Mouse (Mus musculus) cortical plate, adult 2 months (tissue): ENCODE results near the gene Kpna4.

ENCODE experiments used
- CTCF ChIP-seq: fragments of 200-500 bp; IDR thresholded peaks from 2 replicates; pipeline ENCODE4 v1.5.1; 2011; ENCODE audit warnings: mild to moderate bottlenecking, control low read depth, low read length; ENCODE audit not compliant: insufficient read depth; ENCODE audit errors: extremely low read depth
- POLR2A ChIP-seq: fragments of 200-500 bp; IDR thresholded peaks from 2 replicates; pipeline ENCODE4 v1.6.1; 2011; ENCODE audit warnings: mild to moderate bottlenecking, low read length, control low read depth; ENCODE audit not compliant: insufficient read depth; ENCODE audit errors: extremely low read depth

DNA sequence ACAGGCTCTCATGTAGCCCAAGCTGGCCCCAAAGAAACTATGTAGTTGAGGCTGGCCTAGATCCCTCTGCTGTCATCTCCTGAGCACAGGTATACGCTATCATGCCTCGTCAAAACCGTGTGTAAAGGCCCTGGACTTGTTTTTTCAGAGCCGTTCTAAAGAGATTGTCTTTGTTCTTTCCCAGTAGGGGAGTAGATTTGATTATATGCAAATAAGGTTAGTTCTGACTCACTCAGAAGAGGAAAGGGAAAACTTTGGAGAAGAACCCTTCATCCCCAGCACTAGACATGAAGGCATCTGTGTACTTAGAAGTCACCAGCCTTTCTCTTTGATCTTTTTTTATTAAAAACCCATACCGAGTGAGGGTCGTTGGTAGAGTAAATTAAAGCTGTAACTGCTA lies 9.1 kb upstream of the Kpna4 start:
- TF ChIP-seq POLR2A (no peak), CTCF (no peak)
